Mouse (Mus musculus) bone marrow macrophage, adult 2 months (primary cell): ENCODE measurements around the gene Polq.

Source experiments
- CTCF ChIP-seq: IDR thresholded peaks from 2 replicates; pipeline ENCODE4 v1.5.1; 2012; ENCODE audit warnings: low read depth, mild to moderate bottlenecking, low read length, moderate library complexity
- POLR2A ChIP-seq: IDR thresholded peaks from 2 replicates; pipeline ENCODE4 v1.6.1; 2012; ENCODE audit warnings: mild to moderate bottlenecking, low read depth, low read length, borderline replicate concordance

DNA sequence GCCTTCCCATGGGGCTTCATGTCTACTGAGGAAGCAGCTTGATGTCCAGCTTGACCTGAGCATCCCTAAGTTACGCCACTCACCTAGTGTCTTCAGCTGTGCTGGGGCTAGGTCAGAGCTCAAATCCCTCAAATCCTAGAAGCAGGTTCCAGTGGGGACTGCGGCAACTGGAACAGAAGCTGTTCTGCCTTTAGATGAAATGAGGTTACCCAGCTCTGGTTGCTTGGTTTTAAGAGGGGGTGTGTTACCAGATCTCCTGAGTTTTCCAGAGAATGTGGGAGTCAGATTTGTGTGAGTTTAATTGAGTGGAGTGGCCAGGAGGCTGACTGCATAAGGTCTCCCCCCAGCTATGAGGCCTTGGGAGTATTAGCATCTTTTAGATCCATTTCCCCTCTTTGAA, 32.5 kb upstream of the Polq start:
- no peak for TF ChIP-seq CTCF
- TF ChIP-seq POLR2A, result no peak
